Mouse (Mus musculus): Measurements from ENCODE around the gene Fam84b.

DNA sequence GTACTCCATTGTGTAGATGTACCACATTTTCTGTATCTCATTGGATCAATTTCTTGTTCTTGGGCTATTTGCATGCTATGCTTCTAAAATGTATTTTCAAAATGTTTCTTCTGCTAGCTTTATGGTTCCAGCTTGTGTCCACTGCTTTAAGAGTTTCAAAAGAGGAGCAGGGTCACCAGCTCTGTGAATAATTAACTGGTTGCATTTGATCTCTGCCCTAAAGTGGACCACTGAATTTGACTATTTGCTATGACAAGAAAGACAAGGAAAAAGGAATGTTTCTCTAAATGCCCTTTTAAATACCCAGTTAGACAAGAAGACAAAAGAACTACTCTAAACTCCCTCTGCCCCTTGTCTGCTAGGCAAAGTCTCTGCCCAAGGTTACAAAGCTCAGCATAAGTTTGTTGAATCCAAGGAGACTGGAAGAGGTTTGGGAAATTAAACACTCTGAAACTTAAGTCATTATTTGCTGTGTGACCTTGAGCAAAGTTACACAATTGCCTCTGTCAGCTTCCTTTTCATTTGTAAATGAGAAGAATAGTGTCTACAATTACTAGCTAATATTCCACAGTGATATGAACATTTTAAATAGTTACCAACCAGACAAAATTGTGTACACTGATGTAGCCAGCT lies 60.4 kb downstream of the Fam84b start:
- no peak for TF ChIP-seq CTCF (IDR thresholded peaks at IDR 0.05; ENCODE audit: extremely low read depth, insufficient read length, insufficient replicate concordance, low read depth, low read length)
- no peak for TF ChIP-seq POLR2A (IDR thresholded peaks at IDR 0.05; ENCODE audit: low read depth, low read length)
